Mouse (Mus musculus) neural tube, embryonic 11.5 days (tissue): ENCODE measurements at regions not wholly inside any gene's neighbourhood (a gene's known extent, or its start where the extent isn't known, plus 50 kb on each side); places are given as distances from the start of the nearest gene placed in this dataset.

ENCODE experiments used
- ATAC-seq: fragments of 200-750 bp; cut with Nextera tagmentation; 2 replicates; pipeline ENCODE4 v1.8.0; 2017; ENCODE audit warnings: moderate number of reproducible peaks, mild to moderate bottlenecking, moderate TSS enrichment, moderate library complexity; ENCODE audit not compliant: insufficient read depth, low FRiP score, low TSS enrichment
- DNase-seq: peaks from one replicate; pipeline ENCODE4 v3.0.0-alpha.2; 2015; ENCODE audit warnings: low spot score
- H3K27ac ChIP-seq: fragments of 300-500 bp; sonication (generic); 2 replicates; pipeline ENCODE4 v1.5.1; 2014; ENCODE audit warnings: low read depth, mild to moderate bottlenecking, low read length
- H3K27me3 ChIP-seq: fragments of 300-500 bp; sonication (generic); 2 replicates; pipeline ENCODE4 v1.6.1; 2014; ENCODE audit warnings: mild to moderate bottlenecking, low read length, mixed read lengths; ENCODE audit not compliant: control insufficient read depth, insufficient read depth
- H3K36me3 ChIP-seq: fragments of 300-500 bp; sonication (generic); 2 replicates; pipeline ENCODE4 v1.6.1; 2014; ENCODE audit warnings: mild to moderate bottlenecking, low read length, moderate library complexity, mixed read lengths; ENCODE audit not compliant: control insufficient read depth, insufficient read depth
- H3K4me1 ChIP-seq: fragments of 300-500 bp; sonication (generic); 2 replicates; pipeline ENCODE4 v1.6.1; 2014; ENCODE audit warnings: low read length, mixed read lengths; ENCODE audit not compliant: control insufficient read depth, insufficient read depth
- H3K4me2 ChIP-seq: fragments of 300-500 bp; sonication (generic); 2 replicates; pipeline ENCODE4 v1.6.1; 2014; ENCODE audit warnings: low read depth, mild to moderate bottlenecking, moderate library complexity
- H3K4me3 ChIP-seq: fragments of 300-500 bp; sonication (generic); 2 replicates; pipeline ENCODE4 v1.5.1; 2014; ENCODE audit warnings: low read depth, low read length
- H3K9ac ChIP-seq: fragments of 300-500 bp; sonication (generic); 2 replicates; pipeline ENCODE4 v1.6.1; 2014; ENCODE audit warnings: mild to moderate bottlenecking, low read length
- H3K9me3 ChIP-seq: fragments of 300-500 bp; sonication (generic); 2 replicates; pipeline ENCODE4 v1.6.1; 2016; ENCODE audit warnings: low read length; ENCODE audit not compliant: control insufficient read depth
- WGBS: fragments of 180-500 bp; shearing (Covaris S2); extraction: QIAGEN DNeasy Blood & Tissue Kit; methylation state at CpG from one replicate; pipeline ENCODE4 v1.1.7; 2014; 5-methylcytosine and 5-hydroxymethylcytosine counted together

GRCm38 (mm10) chr10:50136165-50136564 lies 347.6 kb upstream of the Grik2 start:
- WGBS, result 92% methylated on average over 1 of the region's 1 CpGs
- H3K27me3 ChIP-seq, result no peaks in the 10 kb centered on the region
- no peaks in the 10 kb centered on the region for H3K4me1 ChIP-seq
- no peak overlapping the region for H3K4me3 ChIP-seq
- no peak overlapping the region for H3K27ac ChIP-seq
- no peaks in the 10 kb centered on the region for H3K36me3 ChIP-seq
- no peak overlapping the region for H3K4me2 ChIP-seq
- DNase-seq (no peak), ATAC-seq (no peak)
- no peak overlapping the region for H3K9ac ChIP-seq
- no peaks in the 10 kb centered on the region for H3K9me3 ChIP-seq

GRCm38 (mm10) chr10:50135499-50135898 lies 346.9 kb upstream of the Grik2 start:
- 48% methylated on average over 1 of the region's 1 CpGs for WGBS
- no peak for ATAC-seq
- Histone ChIP-seq H3K27me3 (no peaks in the 10 kb centered on the region), H3K4me1 (no peaks in the 10 kb centered on the region), H3K4me2 (no peak overlapping the region), H3K36me3 (no peaks in the 10 kb centered on the region), H3K4me3 (no peak overlapping the region), H3K27ac (no peak overlapping the region), H3K9me3 (no peaks in the 10 kb centered on the region), H3K9ac (no peak overlapping the region)
- no peak for DNase-seq
